Mouse (Mus musculus): Measurements from ENCODE around the gene Draxin. TPM values are rescaled to one million over a fixed set of nuclear protein-coding genes. Genes with fewer than 3 reads are reported as not detected.

Draxin gene
- polyA plus RNA-seq, 1 experiment from 2014 or later, result 3.8 TPM

DNA sequence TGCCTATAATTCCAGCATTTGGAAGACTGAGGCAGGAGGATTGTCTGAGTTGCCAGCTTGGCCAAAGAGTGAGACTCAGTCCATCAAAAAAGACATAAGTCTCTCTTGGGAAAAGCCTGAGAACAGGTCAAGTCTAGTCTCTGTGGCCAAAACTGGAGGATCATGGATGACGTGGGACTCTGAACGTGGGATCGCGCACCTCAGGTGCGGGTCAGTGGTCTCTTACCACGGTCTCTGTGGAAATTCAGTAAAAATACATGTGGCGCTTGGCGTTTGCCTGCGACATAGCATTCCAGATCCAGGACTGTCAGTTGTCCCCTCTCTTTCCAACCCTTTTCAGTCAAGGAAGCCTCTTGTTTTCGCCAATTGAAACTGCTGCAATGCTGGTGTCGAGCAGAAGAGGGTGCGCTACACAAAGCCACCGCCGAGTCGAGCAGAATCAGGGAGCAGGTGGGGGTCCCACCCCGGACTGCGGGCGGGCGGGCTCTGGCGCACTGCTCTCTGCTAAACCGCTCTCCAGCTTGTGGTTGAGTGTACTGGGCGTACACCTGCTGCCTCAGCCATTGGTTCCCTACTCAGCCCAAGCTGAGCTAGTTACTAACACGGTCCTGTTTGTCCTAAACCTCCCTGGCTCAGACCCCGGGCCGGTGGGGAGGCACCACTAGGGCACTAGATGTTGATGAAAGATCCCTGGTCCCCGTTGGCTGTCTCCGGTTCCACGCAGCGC is 28.5 kb downstream of the Draxin start:
- no peaks in the 10 kb centered on the region for H3K27me3 ChIP-seq (ENCODE audit: control insufficient read depth, insufficient read depth, low read length)
- peak; percentile 93 for ATAC-seq (replicated peaks; ENCODE audit: low FRiP score)
- peak overlapping the region; percentile 55 for H3K4me2 ChIP-seq (ENCODE audit: low read depth, low read length, severe bottlenecking)
- DNase-seq (ENCODE audit: low spot score), result peak; percentile 87
- H3K4me3 ChIP-seq (ENCODE audit: low read depth, low read length), result peak overlapping the region; percentile 14; the same call in 1 of the 2 replicates
- H3K36me3 ChIP-seq (ENCODE audit: control insufficient read depth, insufficient read depth, low read length), result no peaks in the 10 kb centered on the region
- peaks cover 7% of the 10 kb centered on the region; the same call in 1 of the 2 replicates for H3K4me1 ChIP-seq (replicated peaks; ENCODE audit: control insufficient read depth, insufficient read depth, low read length)
- no peaks in the 10 kb centered on the region for H3K9me3 ChIP-seq (ENCODE audit: control insufficient read depth, low read length)
- WGBS, result 16% methylated on average over 29 of the region's 29 CpGs
- H3K27ac ChIP-seq (ENCODE audit: low read depth, low read length), result peak overlapping the region; percentile 12; the same call in 1 of the 2 replicates
- peak overlapping the region; percentile 61 for H3K9ac ChIP-seq (ENCODE audit: low read length)

DNA sequence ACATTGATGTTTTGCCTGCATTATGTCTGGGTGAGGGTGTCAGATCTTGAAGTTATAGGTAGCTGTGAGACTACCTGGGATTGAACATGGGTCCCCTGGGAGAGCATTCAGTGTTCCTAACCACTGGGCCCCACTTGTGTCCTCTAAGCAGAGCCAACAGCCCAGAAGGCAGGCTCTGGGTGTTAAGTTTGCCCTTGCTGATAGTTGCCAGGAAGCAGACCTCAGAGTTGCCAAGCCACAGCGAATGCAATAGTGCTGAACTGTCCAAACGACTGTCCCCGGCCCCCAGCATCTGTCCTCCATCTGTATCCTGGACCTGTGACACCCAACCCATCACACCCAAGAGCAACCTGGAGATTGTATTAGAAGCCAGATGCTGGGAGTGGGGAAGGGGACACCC is 31.8 kb downstream of the Draxin start:
- H3K4me3 ChIP-seq (ENCODE audit: low read depth, low read length), result no peak overlapping the region
- ATAC-seq (replicated peaks; ENCODE audit: low FRiP score) (no peak), DNase-seq (ENCODE audit: low spot score) (no peak)
- WGBS, result 94% methylated on average over 3 of the region's 3 CpGs
- H3K36me3 ChIP-seq (ENCODE audit: control insufficient read depth, insufficient read depth, low read length), result no peaks in the 10 kb centered on the region
- no peak overlapping the region for H3K27ac ChIP-seq (ENCODE audit: low read depth, low read length)
- H3K4me1 ChIP-seq (replicated peaks; ENCODE audit: control insufficient read depth, insufficient read depth, low read length), result peaks cover 7% of the 10 kb centered on the region; the same call in 1 of the 2 replicates
- no peaks in the 10 kb centered on the region for H3K9me3 ChIP-seq (ENCODE audit: control insufficient read depth, low read length)
- H3K4me2 ChIP-seq (ENCODE audit: low read depth, low read length, severe bottlenecking), result no peak overlapping the region
- H3K27me3 ChIP-seq (ENCODE audit: control insufficient read depth, insufficient read depth, low read length), result no peaks in the 10 kb centered on the region
- H3K9ac ChIP-seq (ENCODE audit: low read length), result no peak overlapping the region

DNA sequence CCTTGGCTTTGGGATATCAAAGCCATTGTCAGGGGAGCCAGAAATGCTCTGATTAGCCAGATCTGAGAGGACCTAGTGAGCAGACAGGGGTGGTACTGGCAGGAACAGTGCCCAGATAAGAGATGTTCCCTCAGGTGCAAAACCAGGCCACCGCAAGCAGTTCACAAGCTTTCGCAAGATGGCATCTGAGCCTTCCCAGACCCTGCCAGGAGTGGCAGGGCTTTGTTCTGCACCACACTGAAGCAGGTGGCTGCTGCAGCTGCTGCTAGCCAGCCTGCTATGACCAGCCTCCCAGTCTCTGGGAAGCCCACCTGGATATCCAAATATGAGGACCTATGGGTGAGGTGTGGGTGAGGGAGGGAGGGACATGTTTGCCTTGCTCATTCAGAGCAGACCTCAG is 32.6 kb downstream of the Draxin start:
- H3K9me3 ChIP-seq (ENCODE audit: control insufficient read depth, low read length), result no peaks in the 10 kb centered on the region
- no peak overlapping the region for H3K4me3 ChIP-seq (ENCODE audit: low read depth, low read length)
- H3K27me3 ChIP-seq (ENCODE audit: control insufficient read depth, insufficient read depth, low read length), result no peaks in the 10 kb centered on the region
- H3K4me2 ChIP-seq (ENCODE audit: low read depth, low read length, severe bottlenecking), result no peak overlapping the region
- no peak overlapping the region for H3K9ac ChIP-seq (ENCODE audit: low read length)
- H3K27ac ChIP-seq (ENCODE audit: low read depth, low read length), result no peak overlapping the region
- H3K4me1 ChIP-seq (replicated peaks; ENCODE audit: control insufficient read depth, insufficient read depth, low read length), result peaks cover 7% of the 10 kb centered on the region; the same call in 1 of the 2 replicates
- DNase-seq (ENCODE audit: low spot score) (no peak), ATAC-seq (replicated peaks; ENCODE audit: low FRiP score) (no peak)
- no peaks in the 10 kb centered on the region for H3K36me3 ChIP-seq (ENCODE audit: control insufficient read depth, insufficient read depth, low read length)
- 97% methylated on average over 2 of the region's 2 CpGs for WGBS

DNA sequence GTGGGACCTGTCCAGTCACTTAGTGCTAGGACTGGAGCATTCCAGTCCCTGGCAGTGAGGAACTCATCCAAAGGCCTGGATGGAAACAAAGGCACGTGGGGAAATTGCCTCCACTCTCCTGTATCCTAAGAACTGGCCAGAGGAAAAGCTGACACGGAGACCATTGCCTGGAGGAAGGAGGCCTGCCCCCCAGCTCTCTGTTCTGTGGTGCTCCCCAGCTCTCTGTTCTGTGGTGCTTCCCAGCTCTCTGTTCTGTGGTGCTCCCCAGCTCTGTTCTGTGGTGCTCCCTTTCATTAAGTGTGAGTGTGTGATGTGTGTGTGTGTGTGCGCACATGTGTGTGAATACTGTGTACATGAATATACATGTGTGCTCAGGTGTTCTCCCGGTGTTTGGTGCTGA is 35.4 kb downstream of the Draxin start:
- H3K4me1 ChIP-seq (replicated peaks; ENCODE audit: control insufficient read depth, insufficient read depth, low read length), result no peaks in the 10 kb centered on the region
- ATAC-seq (replicated peaks; ENCODE audit: low FRiP score) (no peak), DNase-seq (ENCODE audit: low spot score) (no peak)
- no peak overlapping the region for H3K27ac ChIP-seq (ENCODE audit: low read depth, low read length)
- 80% methylated on average over 4 of the region's 4 CpGs for WGBS
- no peak overlapping the region for H3K9ac ChIP-seq (ENCODE audit: low read length)
- H3K9me3 ChIP-seq (ENCODE audit: control insufficient read depth, low read length), result no peaks in the 10 kb centered on the region
- H3K4me3 ChIP-seq (ENCODE audit: low read depth, low read length), result no peak overlapping the region
- no peak overlapping the region for H3K4me2 ChIP-seq (ENCODE audit: low read depth, low read length, severe bottlenecking)
- no peaks in the 10 kb centered on the region for H3K27me3 ChIP-seq (ENCODE audit: control insufficient read depth, insufficient read depth, low read length)
- H3K36me3 ChIP-seq (ENCODE audit: control insufficient read depth, insufficient read depth, low read length), result no peaks in the 10 kb centered on the region

DNA sequence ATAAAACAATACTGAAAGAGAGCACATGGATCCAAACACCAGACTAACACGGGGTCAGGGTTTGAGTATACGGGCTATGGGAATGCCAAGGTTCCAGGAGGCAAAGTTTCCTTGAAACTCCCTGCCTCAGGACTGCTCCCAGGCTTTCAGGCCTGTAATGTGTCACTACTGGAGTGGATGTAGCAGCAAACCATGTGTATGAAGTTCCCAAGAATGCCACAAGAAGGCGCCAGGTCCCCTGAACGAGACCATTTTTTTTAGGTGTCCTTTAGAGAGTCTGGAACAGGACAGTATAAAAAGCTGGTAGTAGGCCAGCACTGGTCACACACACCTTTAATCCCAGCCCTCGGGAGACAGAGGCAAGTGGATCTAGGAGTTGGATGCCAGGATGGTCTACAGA is 36.3 kb downstream of the Draxin start:
- H3K9ac ChIP-seq (ENCODE audit: low read length), result no peak overlapping the region
- H3K9me3 ChIP-seq (ENCODE audit: control insufficient read depth, low read length), result no peaks in the 10 kb centered on the region
- ATAC-seq (replicated peaks; ENCODE audit: low FRiP score), result no peak
- H3K36me3 ChIP-seq (ENCODE audit: control insufficient read depth, insufficient read depth, low read length), result no peaks in the 10 kb centered on the region
- H3K27ac ChIP-seq (ENCODE audit: low read depth, low read length), result no peak overlapping the region
- H3K4me1 ChIP-seq (replicated peaks; ENCODE audit: control insufficient read depth, insufficient read depth, low read length), result no peaks in the 10 kb centered on the region
- 80% methylated on average over 5 of the region's 5 CpGs for WGBS
- H3K4me3 ChIP-seq (ENCODE audit: low read depth, low read length), result no peak overlapping the region
- no peak for DNase-seq (ENCODE audit: low spot score)
- H3K27me3 ChIP-seq (ENCODE audit: control insufficient read depth, insufficient read depth, low read length), result no peaks in the 10 kb centered on the region
- no peak overlapping the region for H3K4me2 ChIP-seq (ENCODE audit: low read depth, low read length, severe bottlenecking)

DNA sequence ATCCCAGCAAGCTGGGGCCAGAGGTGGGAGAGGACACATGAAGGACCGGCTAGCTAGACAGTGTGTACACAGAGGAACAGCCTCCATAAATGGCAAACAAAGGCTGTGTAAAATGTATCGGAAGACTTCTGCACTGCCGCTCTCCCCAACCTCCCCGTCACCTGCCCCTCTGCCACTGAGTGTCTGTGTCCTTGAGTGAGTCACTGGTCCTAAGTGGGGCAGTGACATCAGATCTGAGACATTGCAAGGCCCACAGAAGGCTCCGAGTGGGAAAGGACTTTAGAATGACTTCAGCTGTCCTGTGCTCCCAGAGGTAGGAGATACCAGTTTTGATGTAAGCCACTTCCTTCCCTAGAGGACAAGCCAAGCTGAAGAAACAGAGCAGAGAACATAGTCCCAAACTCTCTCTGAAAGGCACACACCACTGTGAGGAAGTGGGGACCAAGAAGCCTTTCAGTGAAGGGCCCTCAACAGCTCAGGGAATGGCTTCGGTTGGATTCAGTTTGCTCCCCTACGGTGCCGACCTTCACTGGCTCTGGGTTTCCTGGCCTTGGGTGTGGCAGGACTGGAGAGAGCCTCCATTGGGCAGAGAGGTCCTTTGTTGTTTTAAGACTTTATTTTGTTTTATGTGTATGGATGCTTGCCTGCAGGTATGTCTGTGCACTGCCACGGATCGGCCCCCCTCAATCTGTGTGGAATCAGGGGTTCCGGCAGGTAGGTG is 37.8 kb downstream of the Draxin start:
- H3K4me1 ChIP-seq (replicated peaks; ENCODE audit: control insufficient read depth, insufficient read depth, low read length), result peaks cover 6% of the 10 kb centered on the region; the same call in 1 of the 2 replicates
- ATAC-seq (replicated peaks; ENCODE audit: low FRiP score) (no peak), DNase-seq (ENCODE audit: low spot score) (no peak)
- no peak overlapping the region for H3K9ac ChIP-seq (ENCODE audit: low read length)
- no peak overlapping the region for H3K4me3 ChIP-seq (ENCODE audit: low read depth, low read length)
- no peak overlapping the region for H3K4me2 ChIP-seq (ENCODE audit: low read depth, low read length, severe bottlenecking)
- H3K9me3 ChIP-seq (ENCODE audit: control insufficient read depth, low read length), result no peaks in the 10 kb centered on the region
- no peaks in the 10 kb centered on the region for H3K36me3 ChIP-seq (ENCODE audit: control insufficient read depth, insufficient read depth, low read length)
- no peaks in the 10 kb centered on the region for H3K27me3 ChIP-seq (ENCODE audit: control insufficient read depth, insufficient read depth, low read length)
- WGBS, result 93% methylated on average over 11 of the region's 11 CpGs
- H3K27ac ChIP-seq (ENCODE audit: low read depth, low read length), result no peak overlapping the region

DNA sequence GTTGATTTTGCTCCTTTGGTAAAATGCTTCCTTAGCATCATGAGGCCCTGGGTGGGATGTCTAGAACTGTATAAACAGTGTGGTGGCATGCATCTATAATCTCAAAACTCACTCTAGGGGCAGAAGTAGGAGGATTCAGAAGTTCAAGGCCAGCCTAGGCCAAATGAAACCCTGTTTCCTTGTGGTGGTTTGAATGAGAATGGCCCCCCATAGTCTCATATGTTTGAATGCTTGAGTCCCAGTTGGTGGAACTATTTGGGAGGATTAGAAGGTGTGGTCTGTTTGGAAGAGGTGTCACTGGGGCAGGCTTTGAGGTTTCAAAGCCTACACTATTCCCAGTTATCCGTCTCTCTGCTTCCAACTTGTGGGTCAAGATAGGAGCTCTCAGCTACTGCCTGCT is 39.3 kb downstream of the Draxin start:
- no peak overlapping the region for H3K27ac ChIP-seq (ENCODE audit: low read depth, low read length)
- H3K4me3 ChIP-seq (ENCODE audit: low read depth, low read length), result no peak overlapping the region
- no peak overlapping the region for H3K9ac ChIP-seq (ENCODE audit: low read length)
- no peak overlapping the region for H3K4me2 ChIP-seq (ENCODE audit: low read depth, low read length, severe bottlenecking)
- WGBS, result 93% methylated on average over 1 of the region's 1 CpGs
- no peaks in the 10 kb centered on the region for H3K9me3 ChIP-seq (ENCODE audit: control insufficient read depth, low read length)
- DNase-seq (ENCODE audit: low spot score) (no peak), ATAC-seq (replicated peaks; ENCODE audit: low FRiP score) (no peak)
- no peaks in the 10 kb centered on the region for H3K27me3 ChIP-seq (ENCODE audit: control insufficient read depth, insufficient read depth, low read length)
- peaks cover 10% of the 10 kb centered on the region; the same call in 1 of the 2 replicates for H3K4me1 ChIP-seq (replicated peaks; ENCODE audit: control insufficient read depth, insufficient read depth, low read length)
- H3K36me3 ChIP-seq (ENCODE audit: control insufficient read depth, insufficient read depth, low read length), result no peaks in the 10 kb centered on the region

DNA sequence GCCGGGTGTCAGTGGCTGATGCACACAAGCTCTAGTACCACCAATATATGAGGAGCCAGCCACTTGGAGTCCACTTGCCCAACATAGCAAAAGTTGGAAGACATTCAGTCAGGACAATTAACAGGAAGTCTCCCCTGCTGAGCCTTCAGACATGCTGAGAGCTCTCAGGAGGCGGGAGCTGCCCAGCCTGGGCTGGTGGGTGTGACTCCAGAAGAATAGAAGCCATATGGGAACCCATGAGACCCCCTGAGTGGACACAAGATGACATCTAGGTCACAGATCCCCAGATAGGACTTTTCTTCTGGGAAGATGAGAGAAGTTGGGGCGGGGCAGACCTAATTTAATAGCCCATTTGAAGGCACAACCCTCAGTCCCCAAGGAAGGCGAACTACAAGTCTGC is 41.3 kb downstream of the Draxin start:
- peaks cover 10% of the 10 kb centered on the region; the same call in 1 of the 2 replicates for H3K4me1 ChIP-seq (replicated peaks; ENCODE audit: control insufficient read depth, insufficient read depth, low read length)
- no peak for DNase-seq (ENCODE audit: low spot score)
- H3K4me2 ChIP-seq (ENCODE audit: low read depth, low read length, severe bottlenecking), result no peak overlapping the region
- no peaks in the 10 kb centered on the region for H3K36me3 ChIP-seq (ENCODE audit: control insufficient read depth, insufficient read depth, low read length)
- H3K27me3 ChIP-seq (ENCODE audit: control insufficient read depth, insufficient read depth, low read length), result no peaks in the 10 kb centered on the region
- no peak overlapping the region for H3K9ac ChIP-seq (ENCODE audit: low read length)
- no peak overlapping the region for H3K4me3 ChIP-seq (ENCODE audit: low read depth, low read length)
- WGBS, result 59% methylated on average over 4 of the region's 4 CpGs
- H3K27ac ChIP-seq (ENCODE audit: low read depth, low read length), result no peak overlapping the region
- H3K9me3 ChIP-seq (ENCODE audit: control insufficient read depth, low read length), result no peaks in the 10 kb centered on the region
- ATAC-seq (replicated peaks; ENCODE audit: low FRiP score), result no peak

Data from forebrain, embryonic 11.5 days (tissue).